Mouse (Mus musculus) neural tube, embryonic 11.5 days (tissue): ENCODE measurements around the gene Dnah5. TPM values are rescaled to one million over a fixed set of nuclear protein-coding genes. Genes with fewer than 3 reads are reported as not detected.

Experiments used
- ATAC-seq: fragments of 200-750 bp; cut with Nextera tagmentation; 2 replicates; pipeline ENCODE4 v1.8.0; 2017; ENCODE audit warnings: moderate number of reproducible peaks, mild to moderate bottlenecking, moderate TSS enrichment, moderate library complexity; ENCODE audit not compliant: insufficient read depth, low FRiP score, low TSS enrichment
- DNase-seq: peaks from one replicate; pipeline ENCODE4 v3.0.0-alpha.2; 2015; ENCODE audit warnings: low spot score
- H3K27ac ChIP-seq: fragments of 300-500 bp; sonication (generic); 2 replicates; pipeline ENCODE4 v1.5.1; 2014; ENCODE audit warnings: low read depth, mild to moderate bottlenecking, low read length
- H3K27me3 ChIP-seq: fragments of 300-500 bp; sonication (generic); 2 replicates; pipeline ENCODE4 v1.6.1; 2014; ENCODE audit warnings: mild to moderate bottlenecking, low read length, mixed read lengths; ENCODE audit not compliant: control insufficient read depth, insufficient read depth
- H3K36me3 ChIP-seq: fragments of 300-500 bp; sonication (generic); 2 replicates; pipeline ENCODE4 v1.6.1; 2014; ENCODE audit warnings: mild to moderate bottlenecking, low read length, moderate library complexity, mixed read lengths; ENCODE audit not compliant: control insufficient read depth, insufficient read depth
- H3K4me1 ChIP-seq: fragments of 300-500 bp; sonication (generic); 2 replicates; pipeline ENCODE4 v1.6.1; 2014; ENCODE audit warnings: low read length, mixed read lengths; ENCODE audit not compliant: control insufficient read depth, insufficient read depth
- H3K4me2 ChIP-seq: fragments of 300-500 bp; sonication (generic); 2 replicates; pipeline ENCODE4 v1.6.1; 2014; ENCODE audit warnings: low read depth, mild to moderate bottlenecking, moderate library complexity
- H3K4me3 ChIP-seq: fragments of 300-500 bp; sonication (generic); 2 replicates; pipeline ENCODE4 v1.5.1; 2014; ENCODE audit warnings: low read depth, low read length
- H3K9ac ChIP-seq: fragments of 300-500 bp; sonication (generic); 2 replicates; pipeline ENCODE4 v1.6.1; 2014; ENCODE audit warnings: mild to moderate bottlenecking, low read length
- H3K9me3 ChIP-seq: fragments of 300-500 bp; sonication (generic); 2 replicates; pipeline ENCODE4 v1.6.1; 2016; ENCODE audit warnings: low read length; ENCODE audit not compliant: control insufficient read depth
- WGBS: fragments of 180-500 bp; shearing (Covaris S2); extraction: QIAGEN DNeasy Blood & Tissue Kit; methylation state at CpG from one replicate; pipeline ENCODE4 v1.1.7; 2014; 5-methylcytosine and 5-hydroxymethylcytosine counted together
- polyA plus RNA-seq: library from polyadenylated mRNA; unstranded; fragments of >200 nt; fragmentation: Nextera tagmentation; extraction: Ambion mirVana; gene quantifications from 2 replicates; pipeline ENCODE4 v1.2.1, GENCODE M21; 2014

Dnah5 gene
- polyA plus RNA-seq, 1 experiment from 2014 or later = 0.11 TPM

DNA sequence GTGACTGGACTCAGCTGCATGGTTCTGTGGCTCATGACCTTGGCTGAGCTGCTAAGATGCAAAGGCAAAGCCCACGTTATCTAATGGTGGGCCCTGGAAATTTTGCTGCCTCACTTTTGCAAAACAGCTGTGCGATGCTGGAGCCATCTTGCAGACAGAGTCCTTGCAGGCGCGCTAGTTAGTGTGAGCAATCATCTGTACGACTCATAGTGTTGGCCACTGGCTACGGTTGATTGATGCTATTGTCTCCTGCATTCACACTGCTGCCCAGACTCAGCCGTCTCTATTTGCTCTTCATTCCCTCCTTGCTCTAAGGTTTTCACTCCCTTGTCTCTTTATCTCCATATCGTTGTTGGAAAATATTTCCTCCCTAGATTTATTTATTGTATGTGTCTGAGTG, 12.8 kb downstream of the Dnah5 start:
- Histone ChIP-seq H3K4me1 (no peaks in the 10 kb centered on the region), H3K9me3 (no peaks in the 10 kb centered on the region), H3K27ac (no peak overlapping the region), H3K9ac (no peak overlapping the region), H3K4me3 (no peak overlapping the region), H3K36me3 (no peaks in the 10 kb centered on the region), H3K27me3 (peaks cover 4% of the 10 kb centered on the region; the same call in 1 of the 2 replicates), H3K4me2 (no peak overlapping the region)
- DNase-seq = peak; percentile 19
- no peak; the same call in 1 of the 2 replicates for ATAC-seq
- 53% methylated on average over 8 of the region's 8 CpGs for WGBS

DNA sequence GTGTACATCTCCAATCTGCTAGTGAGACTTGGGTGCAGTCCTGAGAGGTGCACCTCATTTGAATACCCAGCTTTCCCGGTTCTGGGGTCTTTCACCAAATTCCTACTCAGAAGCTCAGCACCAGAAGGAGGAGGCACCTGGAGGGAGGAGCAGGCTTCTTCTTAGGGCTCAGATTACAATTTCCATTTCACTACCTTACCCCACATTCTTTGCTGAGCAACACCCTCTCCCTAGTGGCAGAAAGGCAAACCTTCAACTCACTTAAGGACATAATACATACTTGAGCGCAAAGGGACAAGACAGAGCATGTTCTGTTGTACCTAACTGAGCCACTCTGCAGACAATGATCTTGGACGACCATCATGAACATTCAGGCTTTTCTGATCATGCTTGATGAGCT, 23.8 kb downstream of the Dnah5 start:
- Histone ChIP-seq H3K4me2 (no peak overlapping the region), H3K9ac (no peak overlapping the region), H3K9me3 (no peaks in the 10 kb centered on the region), H3K27me3 (no peaks in the 10 kb centered on the region), H3K4me1 (no peaks in the 10 kb centered on the region), H3K27ac (no peak overlapping the region), H3K4me3 (no peak overlapping the region), H3K36me3 (no peaks in the 10 kb centered on the region)
- WGBS = 66% methylated on average over 3 of the region's 3 CpGs
- ATAC-seq (no peak), DNase-seq (no peak)

GRCm38 (mm10) chr15:28260250-28260649, 56.7 kb downstream of the Dnah5 start:
- no peak for ATAC-seq
- Histone ChIP-seq H3K36me3 (no peaks in the 10 kb centered on the region), H3K9ac (no peak overlapping the region), H3K27me3 (no peaks in the 10 kb centered on the region), H3K27ac (no peak overlapping the region), H3K4me3 (no peak overlapping the region), H3K4me1 (no peaks in the 10 kb centered on the region), H3K4me2 (no peak overlapping the region), H3K9me3 (no peaks in the 10 kb centered on the region)
- DNase-seq = no peak
- WGBS = 82% methylated on average over 1 of the region's 1 CpGs

DNA sequence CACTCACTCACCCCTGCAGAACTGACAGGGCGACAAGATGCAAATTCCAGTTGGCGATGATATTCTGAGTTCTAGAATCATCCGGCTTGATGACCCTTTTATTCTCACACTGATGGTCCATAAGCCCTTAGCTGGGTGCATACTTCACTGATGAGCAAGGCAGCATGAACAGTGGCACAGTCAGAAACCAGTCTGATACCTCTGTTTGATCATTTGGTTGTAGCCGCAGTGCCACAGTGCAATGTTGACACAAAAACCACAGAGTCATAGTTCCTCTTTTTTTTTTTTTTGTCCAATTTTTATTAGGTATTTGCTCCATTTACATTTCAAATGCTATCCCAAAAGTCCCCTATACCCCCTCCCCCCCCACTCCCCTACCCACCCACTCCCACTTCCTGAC, 95.9 kb downstream of the Dnah5 start:
- no peaks in the 10 kb centered on the region for H3K36me3 ChIP-seq
- DNase-seq (no peak), ATAC-seq (no peak)
- no peaks in the 10 kb centered on the region for H3K4me1 ChIP-seq
- no peak overlapping the region for H3K27ac ChIP-seq
- H3K27me3 ChIP-seq = no peaks in the 10 kb centered on the region
- no peak overlapping the region for H3K9ac ChIP-seq
- H3K9me3 ChIP-seq = no peaks in the 10 kb centered on the region
- no peak overlapping the region for H3K4me3 ChIP-seq
- no peak overlapping the region for H3K4me2 ChIP-seq
- 94% methylated on average over 4 of the region's 4 CpGs for WGBS

DNA sequence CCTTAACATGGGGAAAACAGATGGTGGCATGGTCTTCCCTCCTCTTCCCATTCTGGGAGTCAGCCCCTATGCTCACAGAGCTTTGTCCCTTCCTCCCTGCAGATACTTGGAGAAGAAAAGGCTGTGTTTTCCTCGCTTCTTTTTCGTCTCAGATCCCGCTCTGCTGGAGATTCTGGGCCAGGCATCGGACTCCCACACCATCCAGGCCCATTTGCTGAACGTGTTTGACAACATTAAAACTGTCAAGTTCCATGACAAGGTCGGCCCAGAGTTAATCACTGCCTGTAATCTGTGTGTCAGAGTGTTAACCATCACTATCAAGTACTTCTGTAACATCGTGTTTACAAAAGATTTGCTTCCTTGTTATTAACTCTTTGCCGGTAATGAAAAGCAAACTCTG, 103.6 kb downstream of the Dnah5 start:
- Histone ChIP-seq H3K4me2 (no peak overlapping the region), H3K27me3 (no peaks in the 10 kb centered on the region), H3K4me3 (no peak overlapping the region), H3K27ac (no peak overlapping the region), H3K4me1 (no peaks in the 10 kb centered on the region), H3K9me3 (no peaks in the 10 kb centered on the region), H3K36me3 (no peaks in the 10 kb centered on the region), H3K9ac (no peak overlapping the region)
- ATAC-seq = no peak
- no peak for DNase-seq
- 62% methylated on average over 8 of the region's 8 CpGs for WGBS

DNA sequence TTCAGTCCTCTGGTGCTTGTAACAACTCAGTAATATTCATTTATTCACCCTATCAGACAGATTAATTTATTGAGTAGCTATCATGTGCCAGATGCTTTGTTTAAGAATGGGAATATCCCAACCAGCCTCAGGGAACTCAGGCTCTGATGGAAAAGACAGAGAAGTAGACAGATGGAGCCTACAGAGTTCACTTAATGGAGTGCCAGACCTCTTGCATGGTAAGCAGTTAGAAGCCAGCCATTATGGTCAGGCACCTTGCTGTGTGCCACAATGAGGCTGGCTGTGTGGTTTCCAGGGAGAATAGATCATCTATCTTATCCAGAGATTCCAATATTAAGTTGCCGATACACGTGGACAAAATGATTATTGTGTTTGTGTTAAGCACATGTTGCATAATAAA, 104.3 kb downstream of the Dnah5 start:
- H3K4me2 ChIP-seq = no peak overlapping the region
- no peaks in the 10 kb centered on the region for H3K36me3 ChIP-seq
- ATAC-seq (0 out of 2 replicates have a peak, but pooled peaks have one; percentile 58), DNase-seq (peak; percentile 21)
- 62% methylated on average over 2 of the region's 2 CpGs for WGBS
- H3K9me3 ChIP-seq = no peaks in the 10 kb centered on the region
- H3K4me1 ChIP-seq = no peaks in the 10 kb centered on the region
- H3K4me3 ChIP-seq = no peak overlapping the region
- no peaks in the 10 kb centered on the region for H3K27me3 ChIP-seq
- H3K9ac ChIP-seq = no peak overlapping the region
- H3K27ac ChIP-seq = no peak overlapping the region

DNA sequence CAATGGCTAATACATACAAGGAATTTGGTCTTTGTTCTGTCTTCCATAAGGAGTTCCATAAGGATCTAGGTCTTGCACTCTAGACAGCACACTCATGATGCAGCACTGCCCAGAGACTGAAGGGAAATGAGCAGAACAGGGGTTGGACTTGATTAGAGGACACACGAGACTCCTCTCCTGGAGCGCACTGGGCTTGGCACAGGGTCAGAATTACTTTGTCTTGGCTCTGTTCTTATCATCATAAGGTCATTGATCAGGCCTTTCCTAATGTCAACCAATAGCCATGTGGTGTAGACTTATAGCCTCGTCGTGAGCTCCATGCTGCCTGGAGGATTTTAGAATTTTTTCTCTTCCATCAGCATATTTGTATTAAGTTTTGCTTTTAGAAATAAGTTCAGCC, 107.0 kb downstream of the Dnah5 start:
- 86% methylated on average over 4 of the region's 4 CpGs for WGBS
- DNase-seq (no peak), ATAC-seq (no peak)

GRCm38 (mm10) chr15:28313451-28313850, 109.9 kb downstream of the Dnah5 start:
- no peak for DNase-seq
- WGBS = 76% methylated on average over 14 of the region's 14 CpGs
- Histone ChIP-seq H3K4me1 (no peaks in the 10 kb centered on the region), H3K27ac (no peak overlapping the region), H3K27me3 (no peaks in the 10 kb centered on the region), H3K36me3 (no peaks in the 10 kb centered on the region), H3K4me3 (no peak overlapping the region), H3K9ac (no peak overlapping the region), H3K9me3 (no peaks in the 10 kb centered on the region), H3K4me2 (no peak overlapping the region)
- ATAC-seq = no peak

More for the DNA sequence above, 107.0 kb downstream of the Dnah5 start:
- Histone ChIP-seq H3K9ac (no peak overlapping the region), H3K4me3 (no peak overlapping the region), H3K4me2 (no peak overlapping the region), H3K4me1 (no peaks in the 10 kb centered on the region), H3K9me3 (no peaks in the 10 kb centered on the region), H3K27me3 (no peaks in the 10 kb centered on the region), H3K36me3 (no peaks in the 10 kb centered on the region), H3K27ac (no peak overlapping the region)

GRCm38 (mm10) chr15:28315812-28316528, 112.4 kb downstream of the Dnah5 start:
- 28% methylated on average over 6 of the region's 6 CpGs for WGBS
- 0 out of 2 replicates have a peak, but pooled peaks have one; percentile 31 for ATAC-seq
- no peak overlapping the region for H3K9ac ChIP-seq

More at GRCm38 (mm10) chr15:28315812-28316528, 112.4 kb downstream of the Dnah5 start:
- Histone ChIP-seq H3K9me3 (no peaks in the 10 kb centered on the region), H3K4me3 (no peak overlapping the region), H3K4me1 (no peaks in the 10 kb centered on the region), H3K27me3 (no peaks in the 10 kb centered on the region), H3K4me2 (no peak overlapping the region), H3K27ac (no peak overlapping the region), H3K36me3 (no peaks in the 10 kb centered on the region)
- peak; percentile 58 for DNase-seq
